Mouse (Mus musculus): ENCODE measurements around the gene 1600014C23Rik. TPM values are rescaled to one million over a fixed set of nuclear protein-coding genes. Genes with fewer than 3 reads are reported as not detected.

The 1600014C23Rik gene
- polyA plus RNA-seq, 1 experiment from 2014 or later, result 0.66 TPM

- TF ChIP-seq CTCF (IDR thresholded peaks at IDR 0.05; ENCODE audit: low read depth), result no peak
- no peaks in the 10 kb centered on the region for H3K27me3 ChIP-seq (ENCODE audit: insufficient read depth, low read length)
- no peak overlapping the region for H3K27ac ChIP-seq
- ATAC-seq (replicated peaks; ENCODE audit: low FRiP score, low read depth) (no peak), DNase-seq (ENCODE audit: low spot score) (no peak)
- H3K4me3 ChIP-seq (replicated peaks; ENCODE audit: low read depth, low read length), result no peak overlapping the region
- no peak overlapping the region for H3K9ac ChIP-seq (ENCODE audit: low read depth, low read length)
- no peak overlapping the region for H3K4me2 ChIP-seq (ENCODE audit: low read length)
- WGBS, result 81% methylated on average over 18 of the region's 18 CpGs
- H3K36me3 ChIP-seq (ENCODE audit: insufficient read depth, low read length), result peaks cover 3% of the 10 kb centered on the region; the same call in 1 of the 2 replicates
- no peaks in the 10 kb centered on the region for H3K9me3 ChIP-seq (replicated peaks; ENCODE audit: low read length)
- no peaks in the 10 kb centered on the region for H3K4me1 ChIP-seq (replicated peaks; ENCODE audit: insufficient read depth, low read length)
These were observed 39.7 kb downstream of the 1600014C23Rik start for GRCm38 (mm10) chr17:45693812-45694565.

GRCm38 (mm10) chr17:45692159-45692558, 41.5 kb downstream of the 1600014C23Rik start:
- no peaks in the 10 kb centered on the region for H3K9me3 ChIP-seq (replicated peaks; ENCODE audit: low read length)
- no peak overlapping the region for H3K4me2 ChIP-seq (ENCODE audit: low read length)
- no peak overlapping the region for H3K4me3 ChIP-seq (replicated peaks; ENCODE audit: low read depth, low read length)
- H3K36me3 ChIP-seq (ENCODE audit: insufficient read depth, low read length), result 0 out of 2 replicates have a peak, but pooled peaks cover 3% of the 10 kb centered on the region
- H3K4me1 ChIP-seq (replicated peaks; ENCODE audit: insufficient read depth, low read length), result peaks cover 6% of the 10 kb centered on the region; the same call in 1 of the 2 replicates
- no peak overlapping the region for H3K27ac ChIP-seq
- WGBS, result 68% methylated on average over 5 of the region's 5 CpGs
- no peaks in the 10 kb centered on the region for H3K27me3 ChIP-seq (ENCODE audit: insufficient read depth, low read length)
- DNase-seq (ENCODE audit: low spot score), result no peak
- no peak for TF ChIP-seq CTCF (IDR thresholded peaks at IDR 0.05; ENCODE audit: low read depth)
- no peak overlapping the region for H3K9ac ChIP-seq (ENCODE audit: low read depth, low read length)
- ATAC-seq (replicated peaks; ENCODE audit: low FRiP score, low read depth), result no peak

GRCm38 (mm10) chr17:45690044-45690443, 43.6 kb downstream of the 1600014C23Rik start:
- Histone ChIP-seq H3K27ac (no peak overlapping the region), H3K4me1 (replicated peaks; ENCODE audit: insufficient read depth, low read length) (peaks cover 10% of the 10 kb centered on the region; the same call in 1 of the 2 replicates), H3K27me3 (ENCODE audit: insufficient read depth, low read length) (no peaks in the 10 kb centered on the region), H3K4me3 (replicated peaks; ENCODE audit: low read depth, low read length) (no peak overlapping the region), H3K4me2 (ENCODE audit: low read length) (no peak overlapping the region), H3K9ac (ENCODE audit: low read depth, low read length) (no peak overlapping the region), H3K36me3 (ENCODE audit: insufficient read depth, low read length) (no peaks in the 10 kb centered on the region), H3K9me3 (replicated peaks; ENCODE audit: low read length) (no peaks in the 10 kb centered on the region)
- WGBS, result 82% methylated on average over 4 of the region's 4 CpGs
- ATAC-seq (replicated peaks; ENCODE audit: low FRiP score, low read depth) (no peak), DNase-seq (ENCODE audit: low spot score) (no peak)
- no peak for TF ChIP-seq CTCF (IDR thresholded peaks at IDR 0.05; ENCODE audit: low read depth)

- no peak overlapping the region for H3K27ac ChIP-seq
- ATAC-seq (replicated peaks; ENCODE audit: low FRiP score, low read depth), result no peak
- 60% methylated on average over 9 of the region's 9 CpGs for WGBS
- no peaks in the 10 kb centered on the region for H3K9me3 ChIP-seq (replicated peaks; ENCODE audit: low read length)
- no peak overlapping the region for H3K4me3 ChIP-seq (replicated peaks; ENCODE audit: low read depth, low read length)
- no peaks in the 10 kb centered on the region for H3K36me3 ChIP-seq (ENCODE audit: insufficient read depth, low read length)
- no peak overlapping the region for H3K9ac ChIP-seq (ENCODE audit: low read depth, low read length)
- no peaks in the 10 kb centered on the region for H3K27me3 ChIP-seq (ENCODE audit: insufficient read depth, low read length)
- DNase-seq (ENCODE audit: low spot score), result no peak
- H3K4me1 ChIP-seq (replicated peaks; ENCODE audit: insufficient read depth, low read length), result peaks cover 13% of the 10 kb centered on the region; the same call in 1 of the 2 replicates
- TF ChIP-seq CTCF (IDR thresholded peaks at IDR 0.05; ENCODE audit: low read depth), result no peak
- no peak overlapping the region for H3K4me2 ChIP-seq (ENCODE audit: low read length)
These were observed 44.5 kb downstream of the 1600014C23Rik start for GRCm38 (mm10) chr17:45689120-45689519.

- peak within 1 kb of the TSS; percentile 94 for H3K4me2 ChIP-seq (ENCODE audit: low read length)
- no peaks in the 10 kb centered on the region for H3K9me3 ChIP-seq (replicated peaks; ENCODE audit: low read length)
- H3K4me1 ChIP-seq (replicated peaks; ENCODE audit: insufficient read depth, low read length), result peaks cover 13% of the 10 kb centered on the region; the same call in 1 of the 2 replicates
- no peaks in the 10 kb centered on the region for H3K27me3 ChIP-seq (ENCODE audit: insufficient read depth, low read length)
- WGBS, result under 1% methylated on average over 12 of the region's 12 CpGs
- H3K4me3 ChIP-seq (replicated peaks; ENCODE audit: low read depth, low read length), result peak within 1 kb of the TSS; percentile 91
- ATAC-seq (replicated peaks; ENCODE audit: low FRiP score, low read depth) (no peak), DNase-seq (ENCODE audit: low spot score) (peak; percentile 69)
- H3K27ac ChIP-seq, result peak within 1 kb of the TSS; percentile 87
- no peak for TF ChIP-seq CTCF (IDR thresholded peaks at IDR 0.05; ENCODE audit: low read depth)
- H3K9ac ChIP-seq (ENCODE audit: low read depth, low read length), result peak within 1 kb of the TSS; percentile 85
- H3K36me3 ChIP-seq (ENCODE audit: insufficient read depth, low read length), result no peaks in the 10 kb centered on the region
These were observed 46.9 kb downstream of the 1600014C23Rik start, which contains the start of gene Tmem63b for GRCm38 (mm10) chr17:45686716-45687115. Tmem63b (minus strand) TSS chr17:45686905.

GRCm38 (mm10) chr17:45686093-45686619, 47.5 kb downstream of the 1600014C23Rik start, which contains the start of gene Mrpl14:
Mrpl14 (plus strand) TSS chr17:45686322.
- TF ChIP-seq CTCF (IDR thresholded peaks at IDR 0.05; ENCODE audit: low read depth), result peak; percentile 4; the same call in 1 of the 2 replicates
- ATAC-seq (replicated peaks; ENCODE audit: low FRiP score, low read depth), result peak; percentile 86
- H3K9ac ChIP-seq (ENCODE audit: low read depth, low read length), result peak within 1 kb of the TSS; percentile 85

More at GRCm38 (mm10) chr17:45686093-45686619, 47.5 kb downstream of the 1600014C23Rik start, which contains the start of gene Mrpl14:
- Histone ChIP-seq H3K36me3 (ENCODE audit: insufficient read depth, low read length) (no peaks in the 10 kb centered on the region), H3K4me2 (ENCODE audit: low read length) (peak within 1 kb of the TSS; percentile 94), H3K27me3 (ENCODE audit: insufficient read depth, low read length) (no peaks in the 10 kb centered on the region), H3K27ac (peak within 1 kb of the TSS; percentile 87), H3K4me1 (replicated peaks; ENCODE audit: insufficient read depth, low read length) (peaks cover 13% of the 10 kb centered on the region; the same call in 1 of the 2 replicates), H3K9me3 (replicated peaks; ENCODE audit: low read length) (no peaks in the 10 kb centered on the region), H3K4me3 (replicated peaks; ENCODE audit: low read depth, low read length) (peak within 1 kb of the TSS; percentile 91)
- peak; percentile 96 for DNase-seq (ENCODE audit: low spot score)
- 2% methylated on average over 49 of the region's 50 CpGs for WGBS
